Mouse (Mus musculus): ENCODE results near the gene Hdac6.

GRCm38 (mm10) chrX:7981368-7981767 is 33.7 kb upstream of the Hdac6 start:
- no peak for TF ChIP-seq CTCF (conservative IDR thresholded peaks at IDR 0.05; ENCODE audit: insufficient read depth, insufficient read length, low read depth, low read length)
- TF ChIP-seq POLR2A (IDR thresholded peaks at IDR 0.05; ENCODE audit: low read depth, low read length), result no peak
